Mouse (Mus musculus) liver, embryonic 14.5 days (tissue): ENCODE data around the gene Rps23. TPM values are rescaled to one million over a fixed set of nuclear protein-coding genes. Genes with fewer than 3 reads are reported as not detected.
A peak's percentile ranks its signal among the peaks of the same experiment; 100 is the strongest.

Source experiments
- ATAC-seq: fragments of 200-750 bp; cut with Nextera tagmentation; 2 replicates; pipeline ENCODE4 v1.8.0; 2017; ENCODE audit warnings: moderate number of reproducible peaks, mild to moderate bottlenecking, moderate library complexity; ENCODE audit not compliant: insufficient read depth
- DNase-seq, 3 experiments: peaks; one replicate each; pipeline ENCODE4 v3.0.0-alpha.2; 2012 to 2013; ENCODE audit warnings: low read depth in 3 of 3, low spot score in 3 of 3
- H3K27ac ChIP-seq: fragments of 300-500 bp; sonication (generic); 2 replicates; pipeline ENCODE4 v1.5.1; 2014; ENCODE audit warnings: moderate library complexity, mild to moderate bottlenecking, control low read depth, inconsistent platforms
- H3K27me3 ChIP-seq: fragments of 300-500 bp; sonication (generic); 2 replicates; pipeline ENCODE4 v1.6.1; 2014; ENCODE audit warnings: mild to moderate bottlenecking, low read length, moderate library complexity; ENCODE audit not compliant: control insufficient read depth, insufficient read depth
- H3K36me3 ChIP-seq: fragments of 300-500 bp; sonication (generic); replicated peaks from 2 replicates; pipeline ENCODE4 v1.6.1; 2014; ENCODE audit warnings: low read depth; ENCODE audit not compliant: control insufficient read depth, insufficient read depth
- H3K4me1 ChIP-seq, 2 experiments: fragments of 200-500 bp in 1 of 2; fragments of 300-500 bp in 1 of 2; sonication (generic) in 1 of 2; replicated peaks; 2 replicates each; pipeline ENCODE4 v1.6.1; 2012 to 2014; ENCODE audit warnings: antibody characterized with exemption in 1 of 2, inconsistent platforms in 1 of 2, low read length in 1 of 2; ENCODE audit not compliant: control insufficient read depth in 2 of 2, insufficient read depth in 2 of 2
- H3K4me2 ChIP-seq: fragments of 300-500 bp; sonication (generic); 2 replicates; pipeline ENCODE4 v1.6.1; 2014; ENCODE audit warnings: low read depth, mild to moderate bottlenecking, control low read depth, moderate library complexity
- H3K4me3 ChIP-seq, 2 experiments: fragments of 200-500 bp in 1 of 2; fragments of 300-500 bp in 1 of 2; sonication (generic) in 1 of 2; 2 replicates each; pipeline ENCODE4 v1.5.1; 2012 to 2014; ENCODE audit warnings: low read depth in 2 of 2, low read length in 2 of 2, mild to moderate bottlenecking in 2 of 2, control low read depth in 1 of 2, inconsistent platforms in 1 of 2, moderate library complexity in 1 of 2; ENCODE audit not compliant: insufficient read depth in 1 of 2
- H3K9ac ChIP-seq: fragments of 300-500 bp; sonication (generic); replicated peaks from 2 replicates; pipeline ENCODE4 v1.6.1; 2014; ENCODE audit warnings: mild to moderate bottlenecking, control low read depth, moderate library complexity
- H3K9me3 ChIP-seq: fragments of 300-500 bp; sonication (generic); 2 replicates; pipeline ENCODE4 v1.6.1; 2016; ENCODE audit warnings: low read length, mixed read lengths; ENCODE audit not compliant: control insufficient read depth
- CTCF ChIP-seq: IDR thresholded peaks from 2 replicates; pipeline ENCODE4 v1.5.1; 2016; ENCODE audit warnings: antibody characterized with exemption, low read depth, control low read depth
- EP300 ChIP-seq: IDR thresholded peaks from 2 replicates; pipeline ENCODE4 v1.6.1; 2016; ENCODE audit warnings: antibody characterized with exemption, low read depth
- WGBS: fragments of 180-500 bp; shearing (Covaris S2); extraction: QIAGEN DNeasy Blood & Tissue Kit; methylation state at CpG from one replicate; pipeline ENCODE4 v1.1.7; 2014; ENCODE audit not compliant: insufficient replicate concordance; 5-methylcytosine and 5-hydroxymethylcytosine counted together
- polyA plus RNA-seq, 2 experiments: library from polyadenylated mRNA; depleted of rRNA in 1 of 2; stranded (reverse) in 1 of 2; unstranded in 1 of 2; fragments of >200 nt; fragmentation: Nextera tagmentation in 1 of 2; extraction: Ambion mirVana in 1 of 2; gene quantifications; 2 replicates each; pipeline versions ENCODE4 v1.2.1 to v1.2.3; 2012 to 2014

Rps23 gene
- polyA plus RNA-seq, 2 experiments = 215 to 1,036 TPM

- Histone ChIP-seq H3K9ac (no peak overlapping the region), H3K27me3 (no peaks in the 10 kb centered on the region), H3K36me3 (peaks cover 17% of the 10 kb centered on the region), H3K4me3 (no peak overlapping the region), H3K4me2 (no peak overlapping the region), H3K9me3 (no peaks in the 10 kb centered on the region), H3K27ac (no peak overlapping the region), H3K4me1 (peaks cover 0 to 3% of the 10 kb centered on the region in 2 experiments; a peak in 1 of 4 replicates)
- ATAC-seq = no peak
- peak; percentile 47 to 62 (median 53) for DNase-seq
- WGBS = 17% methylated on average over 5 of the region's 5 CpGs
- peak; percentile 80 for TF ChIP-seq CTCF
- TF ChIP-seq EP300 = no peak
These were observed 7.1 kb downstream of the Rps23 start for GRCm38 (mm10) chr13:90929847-90930246.

- H3K9ac ChIP-seq = no peak overlapping the region
- DNase-seq (no peak), ATAC-seq (no peak)
- WGBS = 73% methylated on average over 3 of the region's 3 CpGs
- H3K9me3 ChIP-seq = no peaks in the 10 kb centered on the region
- TF ChIP-seq EP300 (no peak), CTCF (no peak)
- no peak overlapping the region for H3K4me3 ChIP-seq
- H3K4me2 ChIP-seq = no peak overlapping the region
- no peaks in the 10 kb centered on the region for H3K36me3 ChIP-seq
- H3K27me3 ChIP-seq = no peaks in the 10 kb centered on the region
- H3K4me1 ChIP-seq = no peaks in the 10 kb centered on the region
- no peak overlapping the region for H3K27ac ChIP-seq
These were observed 10.5 kb downstream of the Rps23 start for GRCm38 (mm10) chr13:90933256-90933655.

- no peak overlapping the region for H3K9ac ChIP-seq
- WGBS = 71% methylated on average over 7 of the region's 7 CpGs
- no peaks in the 10 kb centered on the region for H3K9me3 ChIP-seq
- H3K27me3 ChIP-seq = no peaks in the 10 kb centered on the region
- DNase-seq (no peak), ATAC-seq (no peak)
- no peak overlapping the region for H3K4me3 ChIP-seq
- H3K27ac ChIP-seq = no peak overlapping the region
- no peak overlapping the region for H3K4me2 ChIP-seq
- H3K4me1 ChIP-seq = peaks cover 13 to 19% of the 10 kb centered on the region in 2 experiments
- H3K36me3 ChIP-seq = no peaks in the 10 kb centered on the region
- TF ChIP-seq CTCF (no peak), EP300 (no peak)
These were observed 13.1 kb downstream of the Rps23 start for GRCm38 (mm10) chr13:90935852-90936251.

- H3K27ac ChIP-seq = peak overlapping the region; percentile 8
- no peaks in the 10 kb centered on the region for H3K27me3 ChIP-seq
- peak; percentile 97 for ATAC-seq
- H3K4me1 ChIP-seq = peaks cover 13 to 19% of the 10 kb centered on the region in 2 experiments
- DNase-seq = peak; percentile 76 to 79 (median 76)
- 8% methylated on average over 6 of the region's 6 CpGs for WGBS
- H3K4me2 ChIP-seq = peak overlapping the region; percentile 40
- TF ChIP-seq EP300 (peak; percentile 97), CTCF (0 out of 2 replicates have a peak, but pooled peaks have one; percentile 11)
- no peaks in the 10 kb centered on the region for H3K36me3 ChIP-seq
- no peaks in the 10 kb centered on the region for H3K9me3 ChIP-seq
- H3K9ac ChIP-seq = no peak overlapping the region; the same call in 1 of the 2 replicates
- H3K4me3 ChIP-seq = no peak overlapping the region
These were observed 16.4 kb downstream of the Rps23 start for GRCm38 (mm10) chr13:90939192-90939591.

GRCm38 (mm10) chr13:90939600-90939999 is 16.8 kb downstream of the Rps23 start:
- WGBS = 44% methylated on average over 5 of the region's 5 CpGs
- ATAC-seq = peak; percentile 51; the same call in 1 of the 2 replicates
- Histone ChIP-seq H3K9me3 (no peaks in the 10 kb centered on the region), H3K4me1 (peaks cover 13 to 19% of the 10 kb centered on the region in 2 experiments), H3K4me3 (no peak overlapping the region), H3K36me3 (no peaks in the 10 kb centered on the region), H3K27me3 (no peaks in the 10 kb centered on the region), H3K9ac (no peak overlapping the region; the same call in 1 of the 2 replicates), H3K27ac (peak overlapping the region; percentile 8), H3K4me2 (peak overlapping the region; percentile 40)
- TF ChIP-seq CTCF = no peak
- no peak for TF ChIP-seq EP300
- no peak for DNase-seq
